In genomic region chr5:145016761-145017160, GRCm38 (mm10) we compare ENCODE assay signal across 28 mouse cellular contexts. TPM values are rescaled to one million over a fixed set of nuclear protein-coding genes. Genes with fewer than 3 reads are reported as not detected.
DNase-seq lines count a peak whose midpoint lies in the region; ATAC-seq and TF ChIP-seq lines count a peak whose summit lies in the region.
"Not testable (repeated sequence)": the region's sequence is repeated elsewhere in the genome, so short reads cannot be mapped to it uniquely, and the experiment has no call there.
"Had no signal": no experiment of that assay in that cellular context is flagged by ENCODE, and none has a peak within 500 bp of the region (broad histone marks: within the 10 kb centered on the region; RNA-seq: fewer than 3 reads in every experiment).

No protein-coding gene starts in this region.

- not testable (repeated sequence) for H3K4me3 ChIP-seq in CH12.LX (replicated peaks in 1 of 3; ENCODE audit: low read depth in 2 of 3, low read length in 2 of 3, poor library complexity in 1 of 3); cerebellum, adult 2 months (replicated peaks; ENCODE audit: insufficient read depth, low read depth, low read length); heart, adult 2 months; intestine, postnatal 0 days (ENCODE audit: low read depth, low read length); liver, postnatal 0 days (ENCODE audit: low read depth, low read length)

- dilution Hi-C loops in CH12.LX (cut with MboI; ENCODE audit: extremely low pct_ligation_motif_present, extremely low pct_unique_long_range_greater_than_20kb, low sequenced_read_pairs), result not testable (repeated sequence)

- not testable (repeated sequence) for ATAC-seq in intestine, postnatal 0 days; liver, postnatal 0 days
- ATAC-seq in megakaryocyte progenitor cell, adult 5-6 weeks (replicated peaks; ENCODE audit: poor library complexity), result peak; percentile 58; the same call in 1 of the 2 replicates

- not testable (repeated sequence) for H3K79me2 ChIP-seq in CH12.LX (replicated peaks; ENCODE audit: control insufficient read depth, extremely low read depth, insufficient read depth, poor library complexity, severe bottlenecking); heart, adult 2 months (replicated peaks; ENCODE audit: control insufficient read depth, insufficient read depth, low read length)

- H3K36me3 ChIP-seq in CH12.LX (replicated peaks in 1 of 2; ENCODE audit: control insufficient read depth in 1 of 2, insufficient read depth in 1 of 2, low read length in 1 of 2); heart, adult 2 months (ENCODE audit: control insufficient read depth, insufficient read depth, low read length); intestine, postnatal 0 days (ENCODE audit: control insufficient read depth, insufficient read depth); liver, postnatal 0 days (replicated peaks; ENCODE audit: insufficient read depth, low read length): not testable (repeated sequence)

- intact Hi-C loops in heart, adult 2 months (cut with DNase I), result not testable (repeated sequence)

- TF ChIP-seq CTCF in CH12.LX (conservative IDR thresholded peaks at IDR 0.05 in 1 of 2, IDR thresholded peaks at IDR 0.05 in 1 of 2; ENCODE audit: low read depth in 2 of 2, low read length in 2 of 2), result peak; percentile 17 to 31; a peak in 3 of 4 replicates
- TF ChIP-seq CTCF in cerebellum, adult 2 months (IDR thresholded peaks at IDR 0.05; ENCODE audit: borderline replicate concordance, insufficient read depth, low read depth, low read length), result peak; percentile 10; the same call in 1 of the 2 replicates
- peak; percentile 37 for TF ChIP-seq CTCF in heart, adult 2 months (IDR thresholded peaks at IDR 0.05)
- peak; percentile 34; the same call in 1 of the 2 replicates for TF ChIP-seq CTCF in intestine, postnatal 0 days (IDR thresholded peaks at IDR 0.05; ENCODE audit: low read depth)
- 0 out of 2 replicates have a peak, but pooled peaks have one; percentile 9 for TF ChIP-seq CTCF in liver, postnatal 0 days (IDR thresholded peaks at IDR 0.05; ENCODE audit: low read depth)

- DNase-seq in CH12.LX (ENCODE audit: extremely low read depth); cerebellum, adult 2 months; heart, adult 2 months; liver, postnatal 0 days: not testable (repeated sequence)
- peak; percentile 24 for DNase-seq in NIH3T3 (ENCODE audit: low read depth)

- not testable (repeated sequence) for H3K27ac ChIP-seq in CH12.LX (ENCODE audit: insufficient read depth, low read depth); cerebellum, adult 2 months (ENCODE audit: insufficient read depth, low read length); heart, adult 2 months; intestine, postnatal 0 days (ENCODE audit: low read depth, low read length); liver, postnatal 0 days (ENCODE audit: low read depth)

- TF ChIP-seq RAD21 in CH12.LX (IDR thresholded peaks at IDR 0.05; ENCODE audit: low read depth, low read length), result not testable (repeated sequence)

- H3K9ac ChIP-seq in CH12.LX (ENCODE audit: insufficient read depth, low read depth); heart, adult 2 months (ENCODE audit: low read depth, low read length); intestine, postnatal 0 days (ENCODE audit: low read depth, low read length); liver, postnatal 0 days (replicated peaks): not testable (repeated sequence)

- not testable (repeated sequence) for H3K27me3 ChIP-seq in CH12.LX (replicated peaks); cerebellum, adult 2 months (ENCODE audit: control insufficient read depth, insufficient read depth, low read length); heart, adult 2 months (ENCODE audit: control insufficient read depth, insufficient read depth, low read length); intestine, postnatal 0 days (replicated peaks; ENCODE audit: control insufficient read depth, insufficient read depth, low read length); liver, postnatal 0 days (ENCODE audit: insufficient read depth, low read length)

- H3K9me3 ChIP-seq in CH12.LX (replicated peaks; ENCODE audit: low read length); intestine, postnatal 0 days (ENCODE audit: control insufficient read depth); liver, postnatal 0 days (ENCODE audit: low read length): not testable (repeated sequence)

- H3K4me1 ChIP-seq in CH12.LX (ENCODE audit: control insufficient read depth in 1 of 2, insufficient read depth in 2 of 2); cerebellum, adult 2 months (ENCODE audit: control insufficient read depth, insufficient read depth, low read length); heart, adult 2 months (ENCODE audit: control insufficient read depth, insufficient read depth, low read length); intestine, postnatal 0 days (replicated peaks; ENCODE audit: control insufficient read depth, insufficient read depth, low read length); liver, postnatal 0 days (ENCODE audit: insufficient read depth): not testable (repeated sequence)

- H3K4me2 ChIP-seq in CH12.LX (ENCODE audit: insufficient read depth, low read depth, poor library complexity, severe bottlenecking); intestine, postnatal 0 days (replicated peaks; ENCODE audit: low read depth); liver, postnatal 0 days (ENCODE audit: low read depth, low read length): not testable (repeated sequence)

- WGBS in cerebellum, adult 2 months, result 30% methylated on average over 2 of the region's 2 CpGs
- WGBS in heart, adult 2 months, result 13% methylated on average over 2 of the region's 2 CpGs
- WGBS in intestine, postnatal 0 days, result 50% methylated on average over 1 of the region's 2 CpGs
- 20% methylated on average over 2 of the region's 2 CpGs for WGBS in liver, postnatal 0 days (ENCODE audit: insufficient replicate concordance)

- not testable (repeated sequence) for TF ChIP-seq EP300 in CH12.LX (IDR thresholded peaks at IDR 0.05; ENCODE audit: low read length); heart, adult 2 months (IDR thresholded peaks at IDR 0.05; ENCODE audit: insufficient read depth, low read depth, low read length); liver, postnatal 0 days (IDR thresholded peaks at IDR 0.05; ENCODE audit: low read depth)

- not testable (repeated sequence) for TF ChIP-seq POLR2A in CH12.LX (IDR thresholded peaks at IDR 0.05; ENCODE audit: low read depth, low read length); cerebellum, adult 2 months (IDR thresholded peaks at IDR 0.05; ENCODE audit: borderline replicate concordance, insufficient read depth, low read length); heart, adult 2 months (IDR thresholded peaks at IDR 0.05; ENCODE audit: insufficient read depth, low read depth, low read length)

- in situ Hi-C loops in CH12.LX (cut with MboI; ENCODE audit: low pct_ligation_motif_present, low pct_unique_long_range_greater_than_20kb, low sequenced_read_pairs), result not testable (repeated sequence)

TF ChIP-seq in CH12.LX, 34 proteins besides CTCF, POLR2A, EP300 and RAD21:
- peak; percentile 66 for TF ChIP-seq ZNF384 (IDR thresholded peaks at IDR 0.05; ENCODE audit: low read depth, low read length)

RNA-seq across cellular contexts. Expression of gene Gm4871, which starts 15.8 kb away (rescaled TPM):
- total RNA-seq in CH12.LX (2012; rRNA removed) (not detected in 2 replicates), CH12.LX (2014; rRNA removed) (not detected in 2 replicates)
- not detected in 2 replicates for polyA plus RNA-seq in CH12.LX (2012; ENCODE audit: insufficient read length, low read depth)
- polyA plus RNA-seq in cerebellum, adult 2 months (2012; rRNA removed), result not detected in 2 replicates
- total RNA-seq in heart, adult 2 months (2021), result not detected
- not detected in 2 replicates for polyA plus RNA-seq in heart, adult 2 months (2012; rRNA removed)
- polyA plus RNA-seq in intestine, postnatal 0 days (2015; fragmentation: Nextera tagmentation; extraction: Ambion mirVana), result not detected in 2 replicates
- polyA plus RNA-seq in liver, postnatal 0 days (2015; fragmentation: Nextera tagmentation; extraction: Ambion mirVana), result not detected in 2 replicates
- total RNA-seq in megakaryocyte progenitor cell, adult 5-6 weeks (2015), result not detected in 2 replicates
- total RNA-seq in megakaryocyte progenitor cell, adult 5-6 weeks (2017), result not detected in 2 replicates
- total RNA-seq: adrenal gland, adult 2 months; adrenal gland, postnatal 14 days; adrenal gland, postnatal 4 days; forebrain, postnatal 0 days; gastrocnemius, adult 2 months; gastrocnemius, postnatal 14 days; gastrocnemius, postnatal 4 days; heart, adult 18-20 months; heart, postnatal 14 days; heart, postnatal 4 days had no signal
- polyA plus RNA-seq: adrenal gland, adult 2 months; embryonic facial prominence, embryonic 12.5 days; embryonic facial prominence, embryonic 15.5 days; forebrain, embryonic 11.5 days; forebrain, embryonic 14.5 days; forebrain, postnatal 0 days; frontal cortex, adult 2 months; heart, embryonic 10.5 days; heart, embryonic 13.5 days; heart, embryonic 16.5 days; hindbrain, embryonic 11.5 days; hindbrain, embryonic 14.5 days; intestine, embryonic 15.5 days had no signal

RNA-seq across cellular contexts. Expression of gene 1700018F24Rik, which starts 26.0 kb away (rescaled TPM):
- total RNA-seq in CH12.LX (2012; rRNA removed) (not detected in 2 replicates), CH12.LX (2014; rRNA removed) (not detected in 2 replicates)
- polyA plus RNA-seq in CH12.LX (2012; ENCODE audit: insufficient read length, low read depth), result not detected in 2 replicates
- polyA plus RNA-seq in cerebellum, adult 2 months (2012; rRNA removed), result not detected in 2 replicates
- total RNA-seq in heart, adult 2 months (2021), result not detected
- polyA plus RNA-seq in heart, adult 2 months (2012; rRNA removed), result not detected in 2 replicates
- not detected in 2 replicates for polyA plus RNA-seq in intestine, postnatal 0 days (2015; fragmentation: Nextera tagmentation; extraction: Ambion mirVana)
- not detected in 2 replicates for polyA plus RNA-seq in liver, postnatal 0 days (2015; fragmentation: Nextera tagmentation; extraction: Ambion mirVana)
- not detected in 2 replicates for total RNA-seq in megakaryocyte progenitor cell, adult 5-6 weeks (2015)
- not detected in 2 replicates for total RNA-seq in megakaryocyte progenitor cell, adult 5-6 weeks (2017)
- total RNA-seq: adrenal gland, adult 2 months; adrenal gland, postnatal 14 days; adrenal gland, postnatal 4 days; forebrain, postnatal 0 days; gastrocnemius, adult 2 months; gastrocnemius, postnatal 14 days; gastrocnemius, postnatal 4 days; heart, adult 18-20 months; heart, postnatal 14 days; heart, postnatal 4 days had no signal
- polyA plus RNA-seq: adrenal gland, adult 2 months; embryonic facial prominence, embryonic 12.5 days; forebrain, embryonic 11.5 days; forebrain, embryonic 14.5 days; forebrain, postnatal 0 days; frontal cortex, adult 2 months; heart, embryonic 10.5 days; heart, embryonic 13.5 days; heart, embryonic 16.5 days; hindbrain, embryonic 11.5 days; hindbrain, embryonic 14.5 days; intestine, embryonic 15.5 days had no signal

RNA-seq across cellular contexts. Expression of gene Smurf1, which starts 51.1 kb away (rescaled TPM):
- total RNA-seq in CH12.LX (2012; rRNA removed), result 4.1 and 4.3 TPM in 2 replicates
- 2.9 and 3.1 TPM in 2 replicates for total RNA-seq in CH12.LX (2014; rRNA removed)
- polyA plus RNA-seq in CH12.LX (2012; ENCODE audit: insufficient read length, low read depth), result 6.6 and 7.2 TPM in 2 replicates
- polyA plus RNA-seq in cerebellum, adult 2 months (2012; rRNA removed), result 21.6 and 21.9 TPM in 2 replicates
- 10 to 100 TPM; 26.6 to 27.0 TPM for total RNA-seq in heart, adult 2 months (2021)
- 23.1 and 26.2 TPM in 2 replicates for polyA plus RNA-seq in heart, adult 2 months (2012; rRNA removed)
- polyA plus RNA-seq in intestine, postnatal 0 days (2015; fragmentation: Nextera tagmentation; extraction: Ambion mirVana), result 7.4 and 8.2 TPM in 2 replicates
- 2.1 and 2.2 TPM in 2 replicates for polyA plus RNA-seq in liver, postnatal 0 days (2015; fragmentation: Nextera tagmentation; extraction: Ambion mirVana)
- total RNA-seq in megakaryocyte progenitor cell, adult 5-6 weeks (2015), result 2.7 and 3.5 TPM in 2 replicates
- 2.8 and 4.1 TPM in 2 replicates for total RNA-seq in megakaryocyte progenitor cell, adult 5-6 weeks (2017)
